In genomic region chr1:180707368-180707767, GRCm38 (mm10) we compare ENCODE assay signal across 25 mouse cellular contexts. TPM values are rescaled to one million over a fixed set of nuclear protein-coding genes. Genes with fewer than 3 reads are reported as not detected.
DNase-seq lines count a peak whose midpoint lies in the region; ATAC-seq and TF ChIP-seq lines count a peak whose summit lies in the region.
"Had no signal": no experiment of that assay in that cellular context is flagged by ENCODE, and none has a peak within 500 bp of the region (broad histone marks: within the 10 kb centered on the region; RNA-seq: fewer than 3 reads in every experiment).

No protein-coding gene starts in this region.

- no peak overlapping the region for H3K9ac ChIP-seq in liver, embryonic 14.5 days (replicated peaks)
- no peak overlapping the region for H3K9ac ChIP-seq in CH12.LX (ENCODE audit: insufficient read depth, low read depth)
- H3K9ac ChIP-seq: embryonic facial prominence, embryonic 12.5 days; forebrain, embryonic 15.5 days; heart, embryonic 12.5 days; hindbrain, embryonic 14.5 days had no signal

- no peaks in the 10 kb centered on the region for H3K9me3 ChIP-seq in liver, embryonic 14.5 days (ENCODE audit: control insufficient read depth, low read length)
- no peaks in the 10 kb centered on the region for H3K9me3 ChIP-seq in CH12.LX (replicated peaks; ENCODE audit: low read length)
- H3K9me3 ChIP-seq: embryonic facial prominence, embryonic 12.5 days; forebrain, embryonic 15.5 days; heart, embryonic 12.5 days; hindbrain, embryonic 10.5 days had no signal

- H3K4me3 ChIP-seq in liver, embryonic 14.5 days (ENCODE audit: insufficient read depth in 1 of 2, low read depth in 2 of 2, low read length in 2 of 2): no peak overlapping the region
- H3K4me3 ChIP-seq in CH12.LX (replicated peaks in 1 of 3; ENCODE audit: low read depth in 2 of 3, low read length in 2 of 3, poor library complexity in 1 of 3): no peak overlapping the region
- H3K4me3 ChIP-seq: embryonic facial prominence, embryonic 12.5 days; forebrain, embryonic 15.5 days; heart, adult 2 months; heart, embryonic 12.5 days; hindbrain, embryonic 10.5 days had no signal

- H3K27ac ChIP-seq in liver, embryonic 14.5 days: no peak overlapping the region
- no peak overlapping the region for H3K27ac ChIP-seq in CH12.LX (ENCODE audit: insufficient read depth, low read depth)
- H3K27ac ChIP-seq: embryonic facial prominence, embryonic 12.5 days; forebrain, embryonic 15.5 days; heart, adult 2 months; hindbrain, embryonic 10.5 days; hindbrain, embryonic 14.5 days had no signal

- no peak for TF ChIP-seq POLR2A in CH12.LX (IDR thresholded peaks at IDR 0.05; ENCODE audit: low read depth, low read length)

- in situ Hi-C loops in CH12.LX (cut with MboI; ENCODE audit: low pct_ligation_motif_present, low pct_unique_long_range_greater_than_20kb, low sequenced_read_pairs): no loop called here

- TF ChIP-seq EP300 in liver, embryonic 14.5 days (IDR thresholded peaks at IDR 0.05; ENCODE audit: low read depth): no peak
- no peak for TF ChIP-seq EP300 in CH12.LX (IDR thresholded peaks at IDR 0.05; ENCODE audit: low read length)

- TF ChIP-seq CTCF in liver, embryonic 14.5 days (IDR thresholded peaks at IDR 0.05; ENCODE audit: low read depth): no peak
- no peak for TF ChIP-seq CTCF in CH12.LX (conservative IDR thresholded peaks at IDR 0.05 in 1 of 2, IDR thresholded peaks at IDR 0.05 in 1 of 2; ENCODE audit: low read depth in 2 of 2, low read length in 2 of 2)

- DNase-seq in heart, adult 11 months: peak; percentile 85
- no peak for DNase-seq in heart, adult 9 months (ENCODE audit: low spot score in 2 of 2)
- no peak for DNase-seq in liver, embryonic 14.5 days (ENCODE audit: low read depth in 3 of 3, low spot score in 3 of 3)
- no peak for DNase-seq in liver
- no peak for DNase-seq in CH12.LX (ENCODE audit: extremely low read depth)
- DNase-seq in spleen, adult 18-20 months: no peak
- DNase-seq: adrenal gland, postnatal 14 days; B cell, adult 2 months; cerebellum, adult 11-12 months; cerebellum, adult 9-10 months; cerebellum, postnatal 25 days; gastrocnemius, postnatal 36 days; heart, adult 2 months had no signal

- no peaks in the 10 kb centered on the region for H3K27me3 ChIP-seq in liver, embryonic 14.5 days (ENCODE audit: control insufficient read depth, insufficient read depth, low read length)
- no peaks in the 10 kb centered on the region for H3K27me3 ChIP-seq in CH12.LX (replicated peaks)
- H3K27me3 ChIP-seq: embryonic facial prominence, embryonic 12.5 days; forebrain, embryonic 15.5 days had no signal

- TF ChIP-seq RAD21 in CH12.LX (IDR thresholded peaks at IDR 0.05; ENCODE audit: low read depth, low read length): no peak

- H3K4me2 ChIP-seq in liver, embryonic 14.5 days (ENCODE audit: low read depth): no peak overlapping the region
- no peak overlapping the region for H3K4me2 ChIP-seq in CH12.LX (ENCODE audit: insufficient read depth, low read depth, poor library complexity, severe bottlenecking)
- H3K4me2 ChIP-seq: embryonic facial prominence, embryonic 12.5 days; forebrain, embryonic 15.5 days; heart, embryonic 12.5 days; hindbrain, embryonic 14.5 days had no signal

- no peaks in the 10 kb centered on the region for H3K36me3 ChIP-seq in liver, embryonic 14.5 days (replicated peaks; ENCODE audit: control insufficient read depth, insufficient read depth, low read depth)
- no peaks in the 10 kb centered on the region for H3K36me3 ChIP-seq in CH12.LX (replicated peaks in 1 of 2; ENCODE audit: control insufficient read depth in 1 of 2, insufficient read depth in 1 of 2, low read length in 1 of 2)
- H3K36me3 ChIP-seq: embryonic facial prominence, embryonic 12.5 days; forebrain, embryonic 15.5 days; heart, embryonic 12.5 days; hindbrain, embryonic 10.5 days had no signal

- no peaks in the 10 kb centered on the region for H3K79me2 ChIP-seq in CH12.LX (replicated peaks; ENCODE audit: control insufficient read depth, extremely low read depth, insufficient read depth, poor library complexity, severe bottlenecking)

- 0 out of 2 replicates have a peak, but pooled peaks have one; percentile 2 for ATAC-seq in liver, embryonic 14.5 days (ENCODE audit: insufficient read depth)
- peak; percentile 10; the same call in 1 of the 2 replicates for ATAC-seq in megakaryocyte progenitor cell, adult 5-6 weeks (replicated peaks; ENCODE audit: poor library complexity)
- ATAC-seq: CD4-positive, CD25-positive, alpha-beta regulatory T cell, adult 4 months; forebrain, embryonic 15.5 days had no signal

- dilution Hi-C loops in CH12.LX (cut with MboI; ENCODE audit: extremely low pct_ligation_motif_present, extremely low pct_unique_long_range_greater_than_20kb, low sequenced_read_pairs): no loop called here

- WGBS in liver, embryonic 14.5 days (ENCODE audit: insufficient replicate concordance): 27% methylated on average over 3 of the region's 3 CpGs

- peaks cover 3 to 8% of the 10 kb centered on the region in 2 experiments; a peak in 3 of 4 replicates for H3K4me1 ChIP-seq in liver, embryonic 14.5 days (replicated peaks; ENCODE audit: control insufficient read depth in 2 of 2, insufficient read depth in 2 of 2, low read length in 1 of 2)
- H3K4me1 ChIP-seq in CH12.LX (ENCODE audit: control insufficient read depth in 1 of 2, insufficient read depth in 2 of 2): peaks cover 2 to 23% of the 10 kb centered on the region in 2 experiments; a peak in 2 of 4 replicates
- H3K4me1 ChIP-seq: forebrain, embryonic 15.5 days; hindbrain, embryonic 10.5 days had no signal

TF ChIP-seq in CH12.LX, 34 proteins besides CTCF, POLR2A, EP300 and RAD21:
- TF ChIP-seq BHLHE40 (IDR thresholded peaks at IDR 0.05; ENCODE audit: low read depth, low read length) (peak; percentile 35; the same call in 1 of the 2 replicates), USF1 (IDR thresholded peaks at IDR 0.05; ENCODE audit: low read depth, low read length) (no peak)

RNA-seq across cellular contexts. Expression of gene Mixl1, which starts 10.5 kb away (rescaled TPM):
- 0.15 and 0.18 TPM in 2 replicates for polyA plus RNA-seq in liver, embryonic 14.5 days (2012; rRNA removed)
- polyA plus RNA-seq in liver, embryonic 14.5 days (2014; fragmentation: Nextera tagmentation; extraction: Ambion mirVana): 0.18 and 0.30 TPM in 2 replicates
- not detected in 2 replicates for total RNA-seq in CH12.LX (2012; rRNA removed)
- not detected in 2 replicates for total RNA-seq in CH12.LX (2014; rRNA removed)
- polyA plus RNA-seq in CH12.LX (2012; ENCODE audit: insufficient read length, low read depth): not detected in 2 replicates
- not detected in 2 replicates for total RNA-seq in megakaryocyte progenitor cell, adult 5-6 weeks (2015)
- total RNA-seq in megakaryocyte progenitor cell, adult 5-6 weeks (2017): not detected in 2 replicates
- total RNA-seq: adrenal gland, adult 18-20 months; adrenal gland, postnatal 14 days; gastrocnemius, adult 8-10 months; gastrocnemius, postnatal 36 days; heart, adult 2 months; heart, postnatal 25 days; MEL had no signal
- polyA plus RNA-seq: cortical plate, adult 2 months; heart, adult 2 months; heart, embryonic 12.5 days; hindbrain, embryonic 10.5 days had no signal

RNA-seq across cellular contexts. Expression of gene Acbd3, which starts 18.5 kb away (rescaled TPM):
- polyA plus RNA-seq in liver, embryonic 14.5 days (2012; rRNA removed): 6.4 and 9.8 TPM in 2 replicates
- polyA plus RNA-seq in liver, embryonic 14.5 days (2014; fragmentation: Nextera tagmentation; extraction: Ambion mirVana): 7.2 and 8.2 TPM in 2 replicates
- total RNA-seq in CH12.LX (2012; rRNA removed) (14.5 and 17.5 TPM in 2 replicates), CH12.LX (2014; rRNA removed) (22.1 and 23.5 TPM in 2 replicates)
- polyA plus RNA-seq in CH12.LX (2012; ENCODE audit: insufficient read length, low read depth): 22.4 and 24.2 TPM in 2 replicates
- 23.9 and 27.3 TPM in 2 replicates for total RNA-seq in megakaryocyte progenitor cell, adult 5-6 weeks (2015)
- total RNA-seq in megakaryocyte progenitor cell, adult 5-6 weeks (2017): 43.0 and 46.5 TPM in 2 replicates
